Mouse (Mus musculus): ENCODE results near the gene Prom1. TPM values are rescaled to one million over a fixed set of nuclear protein-coding genes. Genes with fewer than 3 reads are reported as not detected.

The Prom1 gene
- total RNA-seq, 2 experiments from 2014 or later = 17.4 to 20.5 TPM

- DNase-seq (ENCODE audit: low spot score in 2 of 2) = no peak
Observed at GRCm38 (mm10) chr5:44085871-44086270, 16.0 kb downstream of the Prom1 start.

- no peak for DNase-seq (ENCODE audit: low spot score in 2 of 2)
Observed at GRCm38 (mm10) chr5:44081108-44081507, 20.7 kb downstream of the Prom1 start.

- DNase-seq (ENCODE audit: low spot score in 2 of 2) = no peak
Observed at GRCm38 (mm10) chr5:44080276-44081054, 21.4 kb downstream of the Prom1 start.

- no peak for DNase-seq (ENCODE audit: low spot score in 2 of 2)
Observed at GRCm38 (mm10) chr5:44075432-44075831, 26.4 kb downstream of the Prom1 start.

- DNase-seq (ENCODE audit: low spot score in 2 of 2) = no peak
Observed at GRCm38 (mm10) chr5:44073634-44074033, 28.2 kb downstream of the Prom1 start.

- DNase-seq (ENCODE audit: low spot score in 2 of 2) = no peak
Observed at GRCm38 (mm10) chr5:44070529-44071133, 31.2 kb downstream of the Prom1 start.

- no peak for DNase-seq (ENCODE audit: low spot score in 2 of 2)
Observed at GRCm38 (mm10) chr5:44058258-44058657, 43.6 kb downstream of the Prom1 start.

GRCm38 (mm10) chr5:44050213-44050612 lies 51.6 kb downstream of the Prom1 start:
- no peak for DNase-seq (ENCODE audit: low spot score in 2 of 2)

- DNase-seq (ENCODE audit: low spot score in 2 of 2) = no peak
Observed at GRCm38 (mm10) chr5:44049395-44049976, 52.3 kb downstream of the Prom1 start.

- no peak for DNase-seq (ENCODE audit: low spot score in 2 of 2)
Observed at GRCm38 (mm10) chr5:44048568-44049363, 53.1 kb downstream of the Prom1 start.

GRCm38 (mm10) chr5:44041725-44042124 lies 60.1 kb downstream of the Prom1 start:
- no peak for DNase-seq (ENCODE audit: low spot score in 2 of 2)

- no peak for DNase-seq (ENCODE audit: low spot score in 2 of 2)
Observed at GRCm38 (mm10) chr5:44041056-44041455, 60.8 kb downstream of the Prom1 start.

- no peak for DNase-seq (ENCODE audit: low spot score in 2 of 2)
Observed at GRCm38 (mm10) chr5:43998295-43998989, 103.4 kb downstream of the Prom1 start.

GRCm38 (mm10) chr5:43997626-43998025 lies 104.2 kb downstream of the Prom1 start:
- no peak for DNase-seq (ENCODE audit: low spot score in 2 of 2)

- DNase-seq (ENCODE audit: low spot score in 2 of 2) = no peak
Observed at GRCm38 (mm10) chr5:43996162-43996561, 105.7 kb downstream of the Prom1 start.

- no peak for DNase-seq (ENCODE audit: low spot score in 2 of 2)
Observed at GRCm38 (mm10) chr5:43994981-43995380, 106.9 kb downstream of the Prom1 start.

GRCm38 (mm10) chr5:43990316-43990715 lies 111.5 kb downstream of the Prom1 start:
- peak in 1 of 2 experiments; percentile 37 for DNase-seq (ENCODE audit: low spot score in 2 of 2)

- no peak for DNase-seq (ENCODE audit: low spot score in 2 of 2)
Observed at GRCm38 (mm10) chr5:43989017-43989416, 112.8 kb downstream of the Prom1 start.

- DNase-seq (ENCODE audit: low spot score in 2 of 2) = no peak
Observed at GRCm38 (mm10) chr5:43986212-43986611, 115.6 kb downstream of the Prom1 start.

- DNase-seq (ENCODE audit: low spot score in 2 of 2) = no peak
Observed at GRCm38 (mm10) chr5:43982896-43983295, 118.9 kb downstream of the Prom1 start.

- DNase-seq (ENCODE audit: low spot score in 2 of 2) = no peak
Observed at GRCm38 (mm10) chr5:43981620-43982019, 120.2 kb downstream of the Prom1 start, which contains the start of gene Fgfbp1. TSS of gene Fgfbp1 (minus strand) at chr5:43981779.
